Mouse (Mus musculus): Measurements from ENCODE around the gene Cdh4. TPM values are rescaled to one million over a fixed set of nuclear protein-coding genes. Genes with fewer than 3 reads are reported as not detected.

Cdh4 gene
- polyA plus RNA-seq, 1 experiment from 2014 or later: 57.4 TPM

DNA sequence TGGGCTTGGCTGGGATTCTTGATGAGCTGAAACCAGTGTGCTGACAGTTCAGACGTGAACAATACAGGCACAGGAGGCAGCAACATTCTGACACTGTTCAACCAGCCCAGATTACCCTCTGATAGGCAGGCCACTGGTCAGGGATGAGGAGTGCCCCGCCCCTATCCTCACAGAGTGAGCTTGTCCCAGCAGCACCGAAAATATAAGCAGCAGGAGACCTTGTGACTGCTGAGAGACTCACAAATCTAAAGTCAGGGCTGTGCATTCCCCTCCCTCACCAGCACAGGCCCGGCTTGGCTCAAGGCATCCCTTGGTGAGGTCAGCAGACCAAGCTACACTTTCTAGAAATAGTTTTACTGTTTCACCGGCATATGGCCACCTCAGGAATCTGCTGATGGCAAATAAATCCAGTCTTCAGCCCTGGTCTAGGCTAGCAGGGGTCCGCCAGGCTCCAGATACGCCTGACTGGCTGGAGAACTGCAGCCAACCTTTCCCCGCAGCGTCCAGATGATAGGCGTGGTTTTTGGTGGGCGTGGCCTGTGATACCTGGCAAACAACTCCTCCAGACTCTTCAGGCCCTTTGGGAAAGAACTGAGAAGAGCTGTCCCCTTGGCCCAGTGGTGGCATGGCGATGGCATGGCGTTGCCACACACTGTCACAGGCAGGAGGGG, 332.3 kb downstream of the Cdh4 start:
- Histone ChIP-seq H3K4me2 (ENCODE audit: low read length) (no peak overlapping the region), H3K4me1 (replicated peaks; ENCODE audit: control insufficient read depth, insufficient read depth, low read length) (peaks cover 8% of the 10 kb centered on the region; the same call in 1 of the 2 replicates), H3K4me3 (replicated peaks; ENCODE audit: low read length) (no peak overlapping the region), H3K36me3 (ENCODE audit: control insufficient read depth, insufficient read depth) (no peaks in the 10 kb centered on the region), H3K27me3 (replicated peaks; ENCODE audit: control insufficient read depth, insufficient read depth, low read length) (no peaks in the 10 kb centered on the region), H3K9me3 (ENCODE audit: control insufficient read depth, low read length) (no peaks in the 10 kb centered on the region), H3K27ac (ENCODE audit: low read length) (no peak overlapping the region), H3K9ac (replicated peaks; ENCODE audit: low read depth, low read length) (no peak overlapping the region)
- no peak; the same call in 1 of the 2 replicates for ATAC-seq
- WGBS: 21% methylated on average over 13 of the region's 13 CpGs

DNA sequence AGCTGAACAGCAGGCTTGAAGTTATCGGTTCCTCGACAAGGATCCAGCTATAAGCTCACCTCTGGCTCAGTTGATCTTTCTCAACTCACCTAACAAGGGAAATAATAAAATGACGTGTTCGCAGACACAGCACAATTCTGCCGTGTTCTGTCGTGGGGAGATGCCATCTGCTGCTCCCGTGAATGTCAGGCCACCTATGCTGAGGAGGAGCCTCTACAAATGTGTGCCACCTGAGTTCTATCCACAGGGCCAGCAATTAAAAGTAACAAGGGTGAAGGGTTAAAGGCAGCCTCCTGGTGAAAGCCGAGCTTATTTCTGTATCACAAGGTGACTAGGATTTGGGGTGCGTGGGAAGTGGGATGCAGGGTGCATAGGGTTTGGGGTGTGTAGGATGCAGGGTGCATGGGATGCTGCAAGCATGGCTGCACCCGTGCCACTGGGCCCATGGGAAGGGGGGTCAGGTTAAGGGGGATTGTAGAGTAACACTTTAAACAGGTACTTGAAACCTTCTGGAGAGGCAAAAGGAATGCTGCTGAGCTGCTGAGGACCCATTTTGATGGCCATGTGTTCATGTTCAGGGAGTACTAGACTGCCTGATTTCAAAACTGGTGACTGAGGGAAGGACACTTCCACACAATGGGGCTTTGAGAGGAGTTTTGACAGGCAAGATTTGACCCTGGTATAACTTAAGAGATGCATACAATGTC, 333.9 kb downstream of the Cdh4 start:
- Histone ChIP-seq H3K4me1 (replicated peaks; ENCODE audit: control insufficient read depth, insufficient read depth, low read length) (peaks cover 5% of the 10 kb centered on the region; the same call in 1 of the 2 replicates), H3K9ac (replicated peaks; ENCODE audit: low read depth, low read length) (no peak overlapping the region), H3K4me3 (replicated peaks; ENCODE audit: low read length) (no peak overlapping the region), H3K27me3 (replicated peaks; ENCODE audit: control insufficient read depth, insufficient read depth, low read length) (no peaks in the 10 kb centered on the region), H3K36me3 (ENCODE audit: control insufficient read depth, insufficient read depth) (no peaks in the 10 kb centered on the region), H3K4me2 (ENCODE audit: low read length) (no peak overlapping the region), H3K27ac (ENCODE audit: low read length) (no peak overlapping the region), H3K9me3 (ENCODE audit: control insufficient read depth, low read length) (no peaks in the 10 kb centered on the region)
- 84% methylated on average over 10 of the region's 10 CpGs for WGBS
- ATAC-seq: no peak

DNA sequence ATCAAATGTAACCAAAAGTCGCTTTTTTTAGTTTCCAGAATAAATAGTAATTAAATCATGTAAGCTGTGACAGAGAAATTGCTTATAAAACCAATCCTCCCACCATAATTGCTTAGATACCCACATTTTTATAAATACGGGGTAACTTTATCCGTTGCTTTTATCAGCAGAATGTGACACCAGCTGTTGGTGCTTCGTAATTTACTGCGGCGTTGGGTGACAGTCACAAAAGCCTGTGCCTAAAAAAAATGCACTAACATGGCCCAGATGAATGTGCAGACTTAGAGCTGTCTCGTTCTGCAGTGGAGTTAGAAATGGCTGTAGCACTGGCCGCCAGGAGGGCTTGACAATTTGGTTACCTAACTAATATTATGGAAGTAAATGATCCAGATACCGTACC, 337.0 kb downstream of the Cdh4 start:
- H3K9ac ChIP-seq (replicated peaks; ENCODE audit: low read depth, low read length): no peak overlapping the region
- no peaks in the 10 kb centered on the region for H3K9me3 ChIP-seq (ENCODE audit: control insufficient read depth, low read length)
- WGBS: 62% methylated on average over 9 of the region's 9 CpGs
- no peaks in the 10 kb centered on the region for H3K27me3 ChIP-seq (replicated peaks; ENCODE audit: control insufficient read depth, insufficient read depth, low read length)
- peaks cover 5% of the 10 kb centered on the region; the same call in 1 of the 2 replicates for H3K4me1 ChIP-seq (replicated peaks; ENCODE audit: control insufficient read depth, insufficient read depth, low read length)
- no peak for ATAC-seq
- H3K36me3 ChIP-seq (ENCODE audit: control insufficient read depth, insufficient read depth): no peaks in the 10 kb centered on the region
- H3K4me2 ChIP-seq (ENCODE audit: low read length): no peak overlapping the region
- no peak overlapping the region for H3K4me3 ChIP-seq (replicated peaks; ENCODE audit: low read length)
- no peak overlapping the region for H3K27ac ChIP-seq (ENCODE audit: low read length)

- Histone ChIP-seq H3K4me1 (replicated peaks; ENCODE audit: control insufficient read depth, insufficient read depth, low read length) (peaks cover 5% of the 10 kb centered on the region; the same call in 1 of the 2 replicates), H3K4me3 (replicated peaks; ENCODE audit: low read length) (no peak overlapping the region), H3K27me3 (replicated peaks; ENCODE audit: control insufficient read depth, insufficient read depth, low read length) (no peaks in the 10 kb centered on the region), H3K27ac (ENCODE audit: low read length) (no peak overlapping the region), H3K9ac (replicated peaks; ENCODE audit: low read depth, low read length) (no peak overlapping the region), H3K36me3 (ENCODE audit: control insufficient read depth, insufficient read depth) (no peaks in the 10 kb centered on the region), H3K9me3 (ENCODE audit: control insufficient read depth, low read length) (no peaks in the 10 kb centered on the region), H3K4me2 (ENCODE audit: low read length) (no peak overlapping the region)
- 38% methylated on average over 4 of the region's 4 CpGs for WGBS
- no peak for ATAC-seq
Measured at GRCm38 (mm10) chr2:179780961-179781360, 338.7 kb downstream of the Cdh4 start.

- WGBS: 8% methylated on average over 18 of the region's 18 CpGs
- H3K27me3 ChIP-seq (replicated peaks; ENCODE audit: control insufficient read depth, insufficient read depth, low read length): no peaks in the 10 kb centered on the region
- H3K4me1 ChIP-seq (replicated peaks; ENCODE audit: control insufficient read depth, insufficient read depth, low read length): peaks cover 22% of the 10 kb centered on the region
- no peaks in the 10 kb centered on the region for H3K9me3 ChIP-seq (ENCODE audit: control insufficient read depth, low read length)
- no peak overlapping the region for H3K4me3 ChIP-seq (replicated peaks; ENCODE audit: low read length)
- no peak overlapping the region; the same call in 1 of the 2 replicates for H3K9ac ChIP-seq (replicated peaks; ENCODE audit: low read depth, low read length)
- H3K4me2 ChIP-seq (ENCODE audit: low read length): peak overlapping the region; percentile 36
- peak; percentile 70 for ATAC-seq
- peak overlapping the region; percentile 26 for H3K27ac ChIP-seq (ENCODE audit: low read length)
- no peaks in the 10 kb centered on the region for H3K36me3 ChIP-seq (ENCODE audit: control insufficient read depth, insufficient read depth)
Measured at GRCm38 (mm10) chr2:179787256-179787655, 345.0 kb downstream of the Cdh4 start.

GRCm38 (mm10) chr2:179787797-179788196, 345.6 kb downstream of the Cdh4 start:
- H3K4me3 ChIP-seq (replicated peaks; ENCODE audit: low read length): no peak overlapping the region
- 23% methylated on average over 4 of the region's 5 CpGs for WGBS
- no peaks in the 10 kb centered on the region for H3K9me3 ChIP-seq (ENCODE audit: control insufficient read depth, low read length)
- peaks cover 25% of the 10 kb centered on the region for H3K4me1 ChIP-seq (replicated peaks; ENCODE audit: control insufficient read depth, insufficient read depth, low read length)
- H3K27me3 ChIP-seq (replicated peaks; ENCODE audit: control insufficient read depth, insufficient read depth, low read length): no peaks in the 10 kb centered on the region
- 0 out of 2 replicates have a peak, but pooled peaks have one; percentile 13 for ATAC-seq
- H3K9ac ChIP-seq (replicated peaks; ENCODE audit: low read depth, low read length): no peak overlapping the region; the same call in 1 of the 2 replicates
- no peak overlapping the region for H3K4me2 ChIP-seq (ENCODE audit: low read length)
- H3K27ac ChIP-seq (ENCODE audit: low read length): peak overlapping the region; percentile 26; the same call in 1 of the 2 replicates
- no peaks in the 10 kb centered on the region for H3K36me3 ChIP-seq (ENCODE audit: control insufficient read depth, insufficient read depth)

- H3K9ac ChIP-seq (replicated peaks; ENCODE audit: low read depth, low read length): no peak overlapping the region
- H3K9me3 ChIP-seq (ENCODE audit: control insufficient read depth, low read length): no peaks in the 10 kb centered on the region
- H3K27me3 ChIP-seq (replicated peaks; ENCODE audit: control insufficient read depth, insufficient read depth, low read length): no peaks in the 10 kb centered on the region
- ATAC-seq: peak; percentile 10; the same call in 1 of the 2 replicates
- no peak overlapping the region for H3K4me3 ChIP-seq (replicated peaks; ENCODE audit: low read length)
- H3K27ac ChIP-seq (ENCODE audit: low read length): no peak overlapping the region
- H3K4me2 ChIP-seq (ENCODE audit: low read length): no peak overlapping the region
- H3K36me3 ChIP-seq (ENCODE audit: control insufficient read depth, insufficient read depth): no peaks in the 10 kb centered on the region
- peaks cover 40% of the 10 kb centered on the region for H3K4me1 ChIP-seq (replicated peaks; ENCODE audit: control insufficient read depth, insufficient read depth, low read length)
- 19% methylated on average over 3 of the region's 3 CpGs for WGBS
Measured at GRCm38 (mm10) chr2:179790684-179791083, 348.5 kb downstream of the Cdh4 start.

- Histone ChIP-seq H3K27me3 (replicated peaks; ENCODE audit: control insufficient read depth, insufficient read depth, low read length) (no peaks in the 10 kb centered on the region), H3K4me1 (replicated peaks; ENCODE audit: control insufficient read depth, insufficient read depth, low read length) (peaks cover 32% of the 10 kb centered on the region), H3K4me2 (ENCODE audit: low read length) (no peak overlapping the region), H3K9ac (replicated peaks; ENCODE audit: low read depth, low read length) (no peak overlapping the region), H3K4me3 (replicated peaks; ENCODE audit: low read length) (no peak overlapping the region), H3K9me3 (ENCODE audit: control insufficient read depth, low read length) (no peaks in the 10 kb centered on the region), H3K27ac (ENCODE audit: low read length) (no peak overlapping the region), H3K36me3 (ENCODE audit: control insufficient read depth, insufficient read depth) (no peaks in the 10 kb centered on the region)
- WGBS: 27% methylated on average over 13 of the region's 13 CpGs
- ATAC-seq: no peak
Measured at GRCm38 (mm10) chr2:179792426-179793133, 350.3 kb downstream of the Cdh4 start.

DNA sequence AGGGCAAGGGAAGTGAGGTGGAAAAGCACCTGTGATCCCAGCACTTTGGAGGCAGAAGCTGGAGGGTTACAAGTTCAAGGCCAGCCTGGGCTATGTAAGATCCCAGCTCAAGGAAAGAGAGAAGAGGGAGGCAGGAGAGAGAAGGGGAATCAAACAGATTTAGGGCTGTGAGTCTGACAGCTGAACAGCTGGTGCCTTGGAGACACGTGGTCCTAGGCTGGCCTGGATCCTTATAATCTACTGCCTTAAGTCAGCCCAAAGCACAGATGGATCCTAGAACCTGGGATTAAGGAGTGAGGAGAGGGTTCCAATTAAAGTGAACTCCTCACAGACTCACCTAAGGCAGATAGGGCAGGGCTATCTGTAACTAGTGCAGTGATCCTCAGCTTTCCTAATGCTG, 352.1 kb downstream of the Cdh4 start:
- H3K9ac ChIP-seq (replicated peaks; ENCODE audit: low read depth, low read length): no peak overlapping the region
- H3K4me1 ChIP-seq (replicated peaks; ENCODE audit: control insufficient read depth, insufficient read depth, low read length): peaks cover 36% of the 10 kb centered on the region
- no peak for ATAC-seq
- no peak overlapping the region for H3K4me3 ChIP-seq (replicated peaks; ENCODE audit: low read length)
- no peak overlapping the region for H3K27ac ChIP-seq (ENCODE audit: low read length)
- no peak overlapping the region for H3K4me2 ChIP-seq (ENCODE audit: low read length)
- whole genome bisulfite sequencing: 50% methylated on average over 1 of the region's 1 CpGs
- no peaks in the 10 kb centered on the region for H3K27me3 ChIP-seq (replicated peaks; ENCODE audit: control insufficient read depth, insufficient read depth, low read length)
- H3K36me3 ChIP-seq (ENCODE audit: control insufficient read depth, insufficient read depth): no peaks in the 10 kb centered on the region
- no peaks in the 10 kb centered on the region for H3K9me3 ChIP-seq (ENCODE audit: control insufficient read depth, low read length)

Measured in forebrain, embryonic 16.5 days (tissue).